Mouse (Mus musculus): ENCODE data around the gene Sp2. TPM values are rescaled to one million over a fixed set of nuclear protein-coding genes. Genes with fewer than 3 reads are reported as not detected.

Gene Sp2
- polyA plus RNA-seq, 1 experiment from 2014 or later = 18.6 TPM

- Histone ChIP-seq H3K36me3 (no peaks in the 10 kb centered on the region), H3K9ac (peak overlapping the region; percentile 92), H3K4me2 (peak overlapping the region; percentile 67), H3K27ac (replicated peaks) (peak overlapping the region; percentile 99), H3K4me1 (replicated peaks) (peaks cover 46% of the 10 kb centered on the region), H3K27me3 (no peaks in the 10 kb centered on the region), H3K4me3 (peak overlapping the region; percentile 92), H3K9me3 (no peaks in the 10 kb centered on the region)
- 44% methylated on average over 3 of the region's 3 CpGs for WGBS
- no peak for ATAC-seq (ENCODE audit: low FRiP score, low read depth)
These were observed 6.4 kb downstream of the Sp2 start for GRCm38 (mm10) chr11:96976379-96976687.

- Histone ChIP-seq H3K27ac (replicated peaks) (peak overlapping the region; percentile 99), H3K27me3 (no peaks in the 10 kb centered on the region), H3K36me3 (no peaks in the 10 kb centered on the region), H3K4me2 (peak overlapping the region; percentile 67), H3K4me3 (peak overlapping the region; percentile 92), H3K9ac (peak overlapping the region; percentile 92; the same call in 1 of the 2 replicates), H3K4me1 (replicated peaks) (peaks cover 46% of the 10 kb centered on the region), H3K9me3 (no peaks in the 10 kb centered on the region)
- no peak for ATAC-seq (ENCODE audit: low FRiP score, low read depth)
- 72% methylated on average over 10 of the region's 10 CpGs for WGBS
These were observed 7.0 kb downstream of the Sp2 start for GRCm38 (mm10) chr11:96975511-96976378.

DNA sequence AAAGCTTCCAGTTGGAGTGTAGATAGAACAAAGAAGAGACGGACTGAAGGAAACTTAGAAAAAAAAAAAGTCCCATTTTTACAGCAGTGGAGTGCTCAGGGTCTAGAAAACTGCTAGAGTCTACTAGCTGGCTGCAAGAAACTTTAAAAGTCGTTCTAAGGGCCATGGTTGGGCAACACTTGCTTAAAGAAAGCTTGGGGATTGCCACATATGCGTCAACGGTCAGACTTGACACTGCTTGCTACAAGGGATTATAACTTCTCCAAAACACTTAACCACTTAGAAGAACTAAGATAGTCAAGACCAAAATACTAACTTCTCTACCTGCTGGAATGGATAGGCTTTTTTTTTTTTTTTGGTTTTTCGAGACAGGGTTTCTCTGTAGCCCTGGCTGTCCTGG lies 7.9 kb downstream of the Sp2 start:
- H3K36me3 ChIP-seq = no peaks in the 10 kb centered on the region
- H3K9me3 ChIP-seq = no peaks in the 10 kb centered on the region
- ATAC-seq (ENCODE audit: low FRiP score, low read depth) = no peak
- WGBS = 91% methylated on average over 5 of the region's 5 CpGs
- H3K27me3 ChIP-seq = no peaks in the 10 kb centered on the region
- H3K27ac ChIP-seq (replicated peaks) = no peak overlapping the region
- H3K4me1 ChIP-seq (replicated peaks) = peaks cover 50% of the 10 kb centered on the region
- H3K4me2 ChIP-seq = no peak overlapping the region
- no peak overlapping the region for H3K4me3 ChIP-seq
- no peak overlapping the region for H3K9ac ChIP-seq

DNA sequence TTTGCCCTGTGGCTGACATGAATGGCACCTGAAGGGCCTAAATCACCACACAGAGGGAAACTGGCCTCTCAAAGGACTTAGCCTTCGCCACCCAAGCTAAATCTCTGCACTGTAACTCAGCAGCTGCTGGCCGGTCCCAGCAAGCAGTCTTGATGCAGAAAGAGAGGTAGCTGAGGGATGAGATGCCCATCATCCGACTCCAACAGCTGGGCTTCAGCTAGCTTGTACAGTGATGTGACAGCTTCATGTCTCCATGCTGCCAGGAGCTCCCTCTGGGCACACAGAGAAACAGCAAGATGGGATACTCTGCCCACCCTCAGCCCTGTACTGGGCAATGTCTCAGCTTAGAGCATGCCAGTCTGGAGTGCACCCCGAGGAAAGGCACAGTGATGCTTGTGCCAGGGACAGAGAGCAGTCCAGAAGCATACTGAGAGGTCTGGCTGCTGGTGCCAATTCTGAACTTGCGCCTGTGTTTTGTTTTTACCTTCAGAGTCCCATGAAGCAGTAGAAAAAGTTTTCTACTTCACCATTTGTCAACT lies 9.3 kb downstream of the Sp2 start:
- H3K27me3 ChIP-seq = no peaks in the 10 kb centered on the region
- peak overlapping the region; percentile 39 for H3K27ac ChIP-seq (replicated peaks)
- 71% methylated on average over 5 of the region's 5 CpGs for WGBS
- H3K4me2 ChIP-seq = no peak overlapping the region
- no peak for ATAC-seq (ENCODE audit: low FRiP score, low read depth)
- H3K9me3 ChIP-seq = no peaks in the 10 kb centered on the region
- H3K36me3 ChIP-seq = no peaks in the 10 kb centered on the region
- no peak overlapping the region for H3K4me3 ChIP-seq
- H3K9ac ChIP-seq = no peak overlapping the region
- H3K4me1 ChIP-seq (replicated peaks) = peaks cover 54% of the 10 kb centered on the region

- no peaks in the 10 kb centered on the region for H3K9me3 ChIP-seq
- ATAC-seq (ENCODE audit: low FRiP score, low read depth) = no peak
- no peaks in the 10 kb centered on the region for H3K36me3 ChIP-seq
- WGBS = 61% methylated on average over 5 of the region's 5 CpGs
- H3K27ac ChIP-seq (replicated peaks) = peak overlapping the region; percentile 61
- peaks cover 51% of the 10 kb centered on the region for H3K4me1 ChIP-seq (replicated peaks)
- no peaks in the 10 kb centered on the region for H3K27me3 ChIP-seq
- no peak overlapping the region for H3K4me2 ChIP-seq
- no peak overlapping the region for H3K9ac ChIP-seq
- H3K4me3 ChIP-seq = no peak overlapping the region
These were observed 9.9 kb downstream of the Sp2 start for GRCm38 (mm10) chr11:96972906-96973305.

DNA sequence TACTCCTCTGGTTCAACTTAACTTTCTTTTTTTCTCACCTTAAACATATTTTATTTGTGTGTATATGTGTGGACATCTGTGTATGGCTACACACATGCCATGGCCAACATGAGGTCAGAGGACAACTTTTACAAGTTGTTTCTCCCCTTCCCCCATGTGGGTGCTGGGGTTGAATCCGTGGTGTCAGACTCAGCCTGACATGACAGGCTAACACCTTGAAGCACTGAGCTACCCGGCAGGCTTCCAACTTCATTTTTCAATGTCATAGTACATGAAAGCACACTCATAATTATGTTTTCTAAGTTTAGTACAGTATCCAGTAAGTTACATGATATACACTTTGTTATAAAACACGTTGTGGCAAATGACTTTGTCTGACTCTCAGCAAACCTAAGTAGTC lies 12.4 kb downstream of the Sp2 start:
- no peaks in the 10 kb centered on the region for H3K36me3 ChIP-seq
- no peaks in the 10 kb centered on the region for H3K27me3 ChIP-seq
- H3K9me3 ChIP-seq = no peaks in the 10 kb centered on the region
- peaks cover 37% of the 10 kb centered on the region for H3K4me1 ChIP-seq (replicated peaks)
- peak overlapping the region; percentile 53; the same call in 1 of the 2 replicates for H3K27ac ChIP-seq (replicated peaks)
- ATAC-seq (ENCODE audit: low FRiP score, low read depth) = no peak
- WGBS = 82% methylated on average over 3 of the region's 3 CpGs
- H3K4me2 ChIP-seq = no peak overlapping the region
- H3K4me3 ChIP-seq = no peak overlapping the region
- H3K9ac ChIP-seq = no peak overlapping the region

DNA sequence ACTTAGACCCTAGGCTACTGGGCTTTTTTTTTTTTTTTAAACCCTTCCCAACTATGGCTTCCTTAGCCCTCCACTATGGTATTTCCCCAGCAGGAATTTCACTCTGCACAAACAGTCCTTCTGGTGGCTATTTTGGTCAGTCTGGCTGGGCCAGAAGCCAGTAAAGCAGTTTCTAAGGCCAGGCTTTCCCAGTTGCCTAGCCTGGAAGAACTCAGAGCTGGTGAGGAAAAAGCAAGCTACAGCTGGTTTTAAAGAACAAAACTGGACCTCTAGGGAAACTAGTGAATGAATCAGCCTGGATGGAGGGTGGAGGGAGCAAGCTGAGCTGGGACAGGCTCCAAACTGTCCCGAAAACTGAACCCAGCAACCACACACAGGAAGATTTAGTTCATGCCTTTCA lies 13.0 kb downstream of the Sp2 start:
- H3K36me3 ChIP-seq = no peaks in the 10 kb centered on the region
- H3K9ac ChIP-seq = no peak overlapping the region
- peaks cover 36% of the 10 kb centered on the region for H3K4me1 ChIP-seq (replicated peaks)
- H3K4me2 ChIP-seq = no peak overlapping the region
- H3K4me3 ChIP-seq = no peak overlapping the region
- H3K9me3 ChIP-seq = no peaks in the 10 kb centered on the region
- H3K27ac ChIP-seq (replicated peaks) = peak overlapping the region; percentile 53; the same call in 1 of the 2 replicates
- no peaks in the 10 kb centered on the region for H3K27me3 ChIP-seq
- 48% methylated on average over 1 of the region's 1 CpGs for WGBS
- ATAC-seq (ENCODE audit: low FRiP score, low read depth) = no peak

DNA sequence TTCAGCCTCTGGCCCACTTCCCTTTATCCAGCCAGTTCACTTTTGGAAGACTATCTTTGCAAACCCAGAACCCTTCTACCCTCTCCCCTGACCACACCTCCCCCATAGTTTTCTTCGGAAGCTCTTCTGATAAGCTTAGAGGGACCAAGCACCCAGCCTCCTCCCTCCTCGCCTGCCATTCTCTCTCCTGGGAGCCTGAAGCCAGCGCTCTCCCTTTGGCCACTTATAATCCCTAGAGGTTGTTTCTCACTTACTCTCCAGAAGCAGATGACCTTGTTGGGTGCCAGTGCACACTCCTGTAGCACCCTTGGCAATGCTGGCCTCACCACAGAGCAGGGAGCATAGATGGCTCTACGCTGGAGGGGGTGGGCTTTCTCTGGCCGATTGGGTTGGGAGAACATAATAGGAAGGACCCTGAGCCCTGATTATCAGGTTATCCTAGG lies 13.5 kb downstream of the Sp2 start:
- Histone ChIP-seq H3K9me3 (no peaks in the 10 kb centered on the region), H3K9ac (no peak overlapping the region), H3K36me3 (no peaks in the 10 kb centered on the region), H3K4me3 (no peak overlapping the region), H3K27me3 (no peaks in the 10 kb centered on the region), H3K27ac (replicated peaks) (peak overlapping the region; percentile 53), H3K4me2 (no peak overlapping the region), H3K4me1 (replicated peaks) (peaks cover 33% of the 10 kb centered on the region)
- ATAC-seq (ENCODE audit: low FRiP score, low read depth) = no peak; the same call in 1 of the 2 replicates
- WGBS = 88% methylated on average over 5 of the region's 5 CpGs

DNA sequence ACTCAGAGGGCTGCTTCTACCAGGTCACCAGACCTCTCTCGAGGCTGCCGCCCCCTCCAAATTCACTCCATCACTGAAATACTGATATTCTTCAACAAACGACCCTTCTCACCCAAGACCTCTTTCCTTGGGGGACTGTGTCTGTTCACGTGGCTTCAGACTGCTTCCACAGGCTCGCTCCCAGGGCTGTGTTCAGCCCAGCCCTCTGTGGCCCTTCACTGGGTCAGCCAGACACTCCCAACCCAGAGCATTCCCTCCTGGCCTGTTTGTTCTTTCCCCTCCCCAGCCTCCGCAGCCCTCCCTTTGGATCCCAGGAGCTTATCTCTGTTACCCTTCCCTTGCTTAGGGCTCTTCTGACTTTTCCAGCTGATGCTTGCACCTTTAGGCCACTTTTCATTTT lies 14.3 kb downstream of the Sp2 start:
- H3K4me3 ChIP-seq = no peak overlapping the region
- H3K36me3 ChIP-seq = no peaks in the 10 kb centered on the region
- H3K9me3 ChIP-seq = no peaks in the 10 kb centered on the region
- peaks cover 25% of the 10 kb centered on the region for H3K4me1 ChIP-seq (replicated peaks)
- no peak for ATAC-seq (ENCODE audit: low FRiP score, low read depth)
- H3K4me2 ChIP-seq = no peak overlapping the region
- 78% methylated on average over 6 of the region's 6 CpGs for WGBS
- H3K27ac ChIP-seq (replicated peaks) = 0 out of 2 replicates have a peak overlapping the region, but pooled peaks have one; percentile 53
- no peak overlapping the region for H3K9ac ChIP-seq
- H3K27me3 ChIP-seq = no peaks in the 10 kb centered on the region

GRCm38 (mm10) chr11:96967544-96968269 lies 15.1 kb downstream of the Sp2 start:
- no peak overlapping the region for H3K4me2 ChIP-seq
- H3K4me1 ChIP-seq (replicated peaks) = peaks cover 18% of the 10 kb centered on the region
- peaks cover 3% of the 10 kb centered on the region; the same call in 1 of the 2 replicates for H3K36me3 ChIP-seq
- WGBS = 88% methylated on average over 11 of the region's 11 CpGs
- no peak overlapping the region for H3K4me3 ChIP-seq
- no peak overlapping the region for H3K9ac ChIP-seq
- H3K9me3 ChIP-seq = no peaks in the 10 kb centered on the region
- no peak overlapping the region for H3K27ac ChIP-seq (replicated peaks)
- no peaks in the 10 kb centered on the region for H3K27me3 ChIP-seq
- ATAC-seq (ENCODE audit: low FRiP score, low read depth) = no peak

DNA sequence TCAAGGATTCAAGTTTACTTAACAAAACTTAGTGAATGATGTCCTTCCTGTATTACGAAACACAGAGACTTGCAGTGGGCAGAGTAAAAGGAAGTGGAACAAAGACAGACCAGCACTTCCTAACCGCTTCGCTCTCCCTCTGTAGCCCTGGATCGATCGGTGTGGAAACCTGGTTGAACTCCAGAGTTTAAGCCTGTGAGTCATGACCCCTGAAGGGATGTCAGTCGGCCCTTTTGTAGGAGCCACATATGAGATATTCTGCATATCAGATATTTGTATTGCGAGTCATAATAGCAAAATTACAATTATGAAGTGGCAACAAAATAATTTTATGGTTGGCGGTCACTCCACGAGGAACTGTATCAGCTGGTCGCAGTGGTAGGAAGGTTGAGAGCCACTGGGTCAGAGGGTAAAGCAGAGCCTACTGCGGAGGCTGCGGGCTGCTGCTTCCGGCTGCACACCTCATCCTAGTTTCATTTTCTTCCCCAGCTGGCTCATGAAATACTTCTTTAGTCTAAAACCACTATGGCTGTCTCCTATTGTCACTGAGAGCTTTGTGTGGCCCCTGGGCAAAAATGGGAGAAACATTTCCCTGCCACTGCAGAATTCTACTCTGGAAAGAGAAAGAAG lies 15.7 kb downstream of the Sp2 start:
- Histone ChIP-seq H3K36me3 (peaks cover 10% of the 10 kb centered on the region), H3K27ac (replicated peaks) (no peak overlapping the region), H3K9ac (no peak overlapping the region), H3K27me3 (no peaks in the 10 kb centered on the region), H3K4me1 (replicated peaks) (peaks cover 12% of the 10 kb centered on the region), H3K4me3 (no peak overlapping the region), H3K4me2 (no peak overlapping the region), H3K9me3 (no peaks in the 10 kb centered on the region)
- WGBS = 88% methylated on average over 13 of the region's 13 CpGs
- ATAC-seq (ENCODE audit: low FRiP score, low read depth) = no peak

GRCm38 (mm10) chr11:96966172-96966571 lies 16.6 kb downstream of the Sp2 start:
- no peak overlapping the region for H3K4me2 ChIP-seq

More at GRCm38 (mm10) chr11:96966172-96966571, 16.6 kb downstream of the Sp2 start:
- H3K4me3 ChIP-seq = no peak overlapping the region
- no peaks in the 10 kb centered on the region for H3K9me3 ChIP-seq
- H3K27me3 ChIP-seq = no peaks in the 10 kb centered on the region
- peaks cover 17% of the 10 kb centered on the region for H3K36me3 ChIP-seq
- no peak overlapping the region for H3K27ac ChIP-seq (replicated peaks)
- H3K9ac ChIP-seq = no peak overlapping the region
- no peak for ATAC-seq (ENCODE audit: low FRiP score, low read depth)
- H3K4me1 ChIP-seq (replicated peaks) = peaks cover 12% of the 10 kb centered on the region
- WGBS = 88% methylated on average over 3 of the region's 3 CpGs

Data from hindbrain, embryonic 15.5 days (tissue).